Mouse (Mus musculus): Measurements from ENCODE around the gene B3gat1. TPM values are rescaled to one million over a fixed set of nuclear protein-coding genes. Genes with fewer than 3 reads are reported as not detected.

The B3gat1 gene
- polyA plus RNA-seq, 1 experiment from 2014 or later: 2.2 TPM

DNA sequence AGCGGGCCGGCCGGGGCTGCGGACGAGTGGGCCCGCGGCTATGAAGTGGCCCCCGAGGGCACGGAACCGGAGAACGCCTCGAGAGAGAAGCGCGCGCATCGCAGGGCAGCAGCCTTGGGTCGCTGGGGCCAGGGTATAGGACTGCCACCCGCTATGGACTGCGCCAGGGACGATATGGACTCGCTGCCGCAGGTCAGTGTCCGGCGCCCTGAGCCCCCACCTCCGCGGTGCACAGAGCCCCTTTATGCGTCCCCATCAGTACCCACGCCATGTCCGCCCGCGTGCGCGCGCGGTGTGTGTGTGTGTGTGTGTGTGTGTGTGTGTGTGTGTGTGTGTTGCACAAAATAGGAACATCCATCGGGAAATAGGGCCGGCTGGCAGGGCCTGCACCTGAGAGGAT, 458 bp downstream of the B3gat1 start:
- WGBS: under 1% methylated on average over 37 of the region's 37 CpGs
- no peaks in the 10 kb centered on the region for H3K36me3 ChIP-seq
- peak; percentile 54 for DNase-seq (ENCODE audit: low spot score)
- H3K27me3 ChIP-seq (ENCODE audit: low read depth, poor library complexity, severe bottlenecking): peaks cover 42% of the 10 kb centered on the region
- H3K9me3 ChIP-seq (replicated peaks): no peaks in the 10 kb centered on the region
- peak overlapping the region; percentile 69 for H3K4me3 ChIP-seq
- H3K4me1 ChIP-seq: peaks cover 25% of the 10 kb centered on the region
- peak overlapping the region; percentile 85 for H3K27ac ChIP-seq (replicated peaks)

DNA sequence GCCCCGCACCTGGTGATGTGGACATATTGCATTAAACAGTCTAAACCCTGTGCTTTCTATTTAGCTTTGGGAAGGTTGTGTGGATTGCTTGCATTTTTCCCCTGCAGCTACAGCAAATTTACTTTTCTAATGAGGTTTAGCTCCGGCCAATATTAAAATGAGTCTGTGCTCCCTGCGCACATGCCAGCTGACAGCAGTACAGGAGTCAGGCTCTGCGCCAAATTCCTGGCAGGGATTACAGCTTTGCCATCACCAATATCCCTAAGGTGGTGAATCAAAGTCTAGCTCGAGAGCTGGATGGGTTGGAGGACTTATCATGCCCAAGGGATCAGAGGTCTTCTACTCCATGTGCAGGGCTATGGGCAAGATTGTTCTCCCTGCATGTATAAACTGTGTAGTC, 3.6 kb downstream of the B3gat1 start:
- no peaks in the 10 kb centered on the region for H3K36me3 ChIP-seq
- no peak for DNase-seq (ENCODE audit: low spot score)
- H3K27me3 ChIP-seq (ENCODE audit: low read depth, poor library complexity, severe bottlenecking): peaks cover 38% of the 10 kb centered on the region
- H3K27ac ChIP-seq (replicated peaks): no peak overlapping the region
- H3K4me1 ChIP-seq: peaks cover 25% of the 10 kb centered on the region
- H3K9me3 ChIP-seq (replicated peaks): no peaks in the 10 kb centered on the region
- 87% methylated on average over 5 of the region's 5 CpGs for WGBS
- no peak overlapping the region for H3K4me3 ChIP-seq

DNA sequence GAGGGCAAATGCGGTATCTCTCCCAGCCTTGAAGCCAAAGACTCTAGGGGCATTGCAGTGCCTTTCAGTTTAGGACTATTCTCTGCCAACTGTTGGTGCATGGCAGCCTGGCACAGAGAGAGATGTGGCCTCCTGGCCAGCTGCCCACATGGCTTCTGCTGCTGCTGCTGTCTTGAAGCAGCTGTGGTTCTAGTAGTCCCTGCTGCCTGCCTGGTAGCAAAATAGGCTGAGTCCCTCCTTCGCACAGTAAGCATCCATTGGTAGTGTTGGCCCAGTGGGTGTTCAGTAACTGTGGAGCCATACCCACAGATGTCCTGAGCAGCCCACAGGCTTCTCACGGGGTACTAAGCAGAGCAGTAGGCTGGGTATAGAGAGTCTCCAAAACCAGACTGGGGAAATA, 9.3 kb downstream of the B3gat1 start:
- DNase-seq (ENCODE audit: low spot score): no peak
- H3K27me3 ChIP-seq (ENCODE audit: low read depth, poor library complexity, severe bottlenecking): peaks cover 9% of the 10 kb centered on the region; the same call in 1 of the 2 replicates
- WGBS: 84% methylated on average over 3 of the region's 3 CpGs
- no peak overlapping the region for H3K27ac ChIP-seq (replicated peaks)
- no peak overlapping the region for H3K4me3 ChIP-seq
- H3K4me1 ChIP-seq: peaks cover 11% of the 10 kb centered on the region
- no peaks in the 10 kb centered on the region for H3K36me3 ChIP-seq
- H3K9me3 ChIP-seq (replicated peaks): no peaks in the 10 kb centered on the region

DNA sequence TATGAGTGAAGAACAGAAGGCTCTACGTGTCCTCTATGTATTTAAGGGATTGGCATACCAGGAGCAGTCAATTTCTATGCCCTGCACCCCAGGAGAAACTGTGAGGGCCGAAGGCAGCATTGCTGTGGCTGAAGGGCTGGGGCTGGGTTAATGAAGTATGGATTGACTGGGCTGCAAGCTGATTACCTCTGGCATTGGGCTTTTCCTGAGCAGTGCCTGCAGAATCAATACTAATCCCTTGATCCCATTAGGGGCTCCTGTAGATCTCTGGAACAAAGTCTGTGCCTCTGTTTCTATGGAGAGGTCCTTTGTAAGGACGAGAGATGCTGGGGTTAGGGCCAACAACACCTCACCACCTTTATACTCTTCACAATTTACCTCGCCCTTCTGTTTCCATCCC, 13.6 kb downstream of the B3gat1 start:
- H3K27me3 ChIP-seq (ENCODE audit: low read depth, poor library complexity, severe bottlenecking): peaks cover 9% of the 10 kb centered on the region; the same call in 1 of the 2 replicates
- 24% methylated on average over 4 of the region's 4 CpGs for WGBS
- H3K9me3 ChIP-seq (replicated peaks): no peaks in the 10 kb centered on the region
- peaks cover 7% of the 10 kb centered on the region; the same call in 1 of the 2 replicates for H3K36me3 ChIP-seq
- no peak overlapping the region for H3K4me3 ChIP-seq
- DNase-seq (ENCODE audit: low spot score): no peak
- H3K4me1 ChIP-seq: peaks cover 11% of the 10 kb centered on the region
- H3K27ac ChIP-seq (replicated peaks): no peak overlapping the region

DNA sequence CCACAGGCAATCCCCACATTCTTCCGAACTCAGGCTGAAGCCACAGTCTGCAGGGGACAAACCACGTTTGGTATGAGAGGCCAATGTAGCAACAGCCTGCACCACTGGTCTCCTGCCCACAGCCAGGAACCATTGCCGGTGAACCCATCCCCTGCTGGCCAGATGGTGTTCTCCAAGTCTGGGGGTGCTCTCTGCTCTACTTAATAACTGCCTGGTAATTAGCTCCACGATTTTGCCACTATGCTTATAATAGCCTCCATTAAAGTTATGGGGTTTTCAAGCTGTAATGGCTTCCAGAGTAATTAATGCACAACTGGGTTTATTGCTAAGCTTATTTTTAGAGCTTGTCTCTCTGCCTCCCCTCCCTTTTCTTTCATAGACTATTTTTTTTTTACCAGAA, 15.4 kb downstream of the B3gat1 start:
- Histone ChIP-seq H3K36me3 (peaks cover 7% of the 10 kb centered on the region; the same call in 1 of the 2 replicates), H3K27me3 (ENCODE audit: low read depth, poor library complexity, severe bottlenecking) (peaks cover 9% of the 10 kb centered on the region; the same call in 1 of the 2 replicates), H3K4me3 (no peak overlapping the region), H3K4me1 (peaks cover 11% of the 10 kb centered on the region), H3K27ac (replicated peaks) (no peak overlapping the region), H3K9me3 (replicated peaks) (no peaks in the 10 kb centered on the region)
- no peak for DNase-seq (ENCODE audit: low spot score)
- 85% methylated on average over 4 of the region's 4 CpGs for WGBS

DNA sequence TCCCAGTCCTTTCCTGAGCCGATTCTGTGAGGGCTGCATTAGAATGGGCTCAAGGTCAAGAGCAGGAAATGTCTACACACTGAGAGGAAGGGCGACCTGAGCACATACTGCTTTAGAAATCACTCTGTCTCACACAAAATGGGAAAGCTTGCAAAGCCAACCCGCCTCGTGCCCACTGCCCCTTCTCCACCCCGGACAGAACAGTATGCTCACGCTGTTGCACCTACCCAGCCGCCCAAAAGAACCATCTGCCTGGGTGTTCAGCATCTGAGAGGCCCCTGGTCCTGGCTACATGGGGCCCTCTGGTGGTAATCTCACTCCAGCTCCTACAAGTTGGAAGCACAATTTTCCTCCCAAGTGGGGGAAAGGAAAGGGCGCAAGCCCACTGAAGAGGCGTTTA, 26.6 kb downstream of the B3gat1 start:
- H3K9me3 ChIP-seq (replicated peaks): peaks cover 5% of the 10 kb centered on the region; the same call in 1 of the 2 replicates
- H3K4me3 ChIP-seq: no peak overlapping the region
- H3K4me1 ChIP-seq: 0 out of 2 replicates have a peak, but pooled peaks cover 4% of the 10 kb centered on the region
- DNase-seq (ENCODE audit: low spot score): peak; percentile 53
- H3K36me3 ChIP-seq: peaks cover 18% of the 10 kb centered on the region
- 33% methylated on average over 9 of the region's 9 CpGs for WGBS
- H3K27ac ChIP-seq (replicated peaks): no peak overlapping the region
- H3K27me3 ChIP-seq (ENCODE audit: low read depth, poor library complexity, severe bottlenecking): no peaks in the 10 kb centered on the region

DNA sequence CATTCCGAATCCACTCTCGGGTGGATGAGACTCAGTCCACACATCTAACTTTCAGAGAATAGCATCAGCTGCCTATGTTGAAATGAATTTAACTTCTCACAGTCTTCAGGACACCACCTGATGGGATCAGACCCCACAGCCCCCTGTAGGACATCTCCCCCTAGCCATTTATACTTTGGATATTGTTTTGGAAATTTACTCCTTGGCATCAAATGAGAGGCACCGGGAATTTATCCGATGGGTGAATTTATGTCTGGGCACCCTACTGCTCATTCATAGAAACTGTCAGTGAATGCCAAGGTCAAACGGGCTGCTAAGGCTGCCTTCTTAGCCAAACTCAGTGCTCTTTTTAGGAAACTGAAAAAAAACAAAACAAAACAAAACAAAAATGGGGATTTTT, 27.0 kb downstream of the B3gat1 start:
- 80% methylated on average over 5 of the region's 5 CpGs for WGBS
- 0 out of 2 replicates have a peak, but pooled peaks cover 4% of the 10 kb centered on the region for H3K4me1 ChIP-seq
- no peak overlapping the region for H3K27ac ChIP-seq (replicated peaks)
- H3K9me3 ChIP-seq (replicated peaks): peaks cover 4% of the 10 kb centered on the region; the same call in 1 of the 2 replicates
- no peaks in the 10 kb centered on the region for H3K27me3 ChIP-seq (ENCODE audit: low read depth, poor library complexity, severe bottlenecking)
- no peak for DNase-seq (ENCODE audit: low spot score)
- no peak overlapping the region for H3K4me3 ChIP-seq
- peaks cover 14% of the 10 kb centered on the region for H3K36me3 ChIP-seq

DNA sequence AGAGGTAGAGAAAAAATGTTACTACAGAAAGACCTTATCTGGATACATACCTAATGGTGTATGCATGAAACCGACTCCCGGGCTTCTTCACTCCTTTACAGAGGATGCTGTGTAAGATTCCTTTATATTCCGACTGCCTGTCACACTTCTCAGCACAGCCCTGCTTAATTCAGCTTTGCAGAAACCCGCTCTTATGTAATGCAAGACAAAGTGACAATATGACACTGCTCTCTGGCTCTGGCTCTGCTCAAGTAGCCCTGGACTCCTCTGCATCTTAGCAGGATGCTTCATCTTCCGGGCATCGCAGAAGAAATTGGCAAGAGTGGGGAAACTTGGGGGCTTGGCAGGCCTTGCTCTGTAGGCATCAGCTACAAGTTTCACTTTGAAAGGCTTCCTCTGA, 28.9 kb downstream of the B3gat1 start:
- H3K27me3 ChIP-seq (ENCODE audit: low read depth, poor library complexity, severe bottlenecking): no peaks in the 10 kb centered on the region
- no peak overlapping the region for H3K27ac ChIP-seq (replicated peaks)
- no peaks in the 10 kb centered on the region for H3K36me3 ChIP-seq
- no peaks in the 10 kb centered on the region for H3K9me3 ChIP-seq (replicated peaks)
- 85% methylated on average over 6 of the region's 6 CpGs for WGBS
- no peak for DNase-seq (ENCODE audit: low spot score)
- no peak overlapping the region for H3K4me3 ChIP-seq
- 0 out of 2 replicates have a peak, but pooled peaks cover 4% of the 10 kb centered on the region for H3K4me1 ChIP-seq

DNA sequence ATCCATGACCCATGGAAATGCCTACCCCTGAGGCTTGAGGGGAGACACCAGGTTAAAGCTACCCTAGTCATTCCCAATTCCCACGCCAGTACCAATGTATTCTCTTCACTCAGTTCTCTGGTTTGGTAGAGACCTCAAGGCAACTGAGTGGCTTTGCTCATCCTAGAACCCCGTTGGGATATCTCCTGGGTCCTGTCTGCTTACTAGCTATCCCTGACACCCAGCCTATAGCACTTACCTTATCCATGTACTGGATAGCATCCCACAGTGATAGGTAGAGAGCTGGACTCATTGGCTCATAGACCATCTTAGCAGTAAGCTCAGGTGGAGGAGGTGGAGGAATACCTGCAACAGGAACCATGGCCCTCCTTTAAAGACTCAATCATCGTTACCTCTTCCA, 34.7 kb downstream of the B3gat1 start:
- WGBS: 87% methylated on average over 3 of the region's 3 CpGs
- Histone ChIP-seq H3K27me3 (ENCODE audit: low read depth, poor library complexity, severe bottlenecking) (no peaks in the 10 kb centered on the region), H3K36me3 (0 out of 2 replicates have a peak, but pooled peaks cover 4% of the 10 kb centered on the region), H3K4me3 (no peak overlapping the region), H3K4me1 (no peaks in the 10 kb centered on the region), H3K27ac (replicated peaks) (no peak overlapping the region), H3K9me3 (replicated peaks) (no peaks in the 10 kb centered on the region)
- DNase-seq (ENCODE audit: low spot score): no peak

DNA sequence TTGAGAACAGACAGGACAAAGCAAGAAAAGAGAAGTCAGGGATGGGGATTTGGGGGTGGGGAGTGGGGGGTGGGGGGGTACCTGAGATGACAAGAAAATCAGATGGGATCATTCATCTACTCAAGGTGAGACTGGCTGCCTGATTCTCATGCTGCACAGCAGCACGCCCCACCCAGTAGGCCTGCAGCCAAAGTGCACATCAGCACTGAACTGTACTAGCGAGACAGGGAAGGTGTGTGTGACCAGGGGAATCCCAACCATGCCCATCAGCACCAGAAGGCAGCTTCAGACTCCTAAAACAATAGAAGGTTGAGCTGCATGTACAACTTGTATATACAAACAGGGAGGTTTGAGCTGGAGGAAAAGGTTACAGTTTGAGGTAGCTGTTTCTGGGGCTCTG, 42.2 kb downstream of the B3gat1 start:
- Histone ChIP-seq H3K9me3 (replicated peaks) (no peaks in the 10 kb centered on the region), H3K4me1 (no peaks in the 10 kb centered on the region), H3K36me3 (no peaks in the 10 kb centered on the region), H3K27ac (replicated peaks) (peak overlapping the region; percentile 42; the same call in 1 of the 2 replicates), H3K4me3 (no peak overlapping the region), H3K27me3 (ENCODE audit: low read depth, poor library complexity, severe bottlenecking) (no peaks in the 10 kb centered on the region)
- WGBS: 92% methylated on average over 2 of the region's 2 CpGs
- DNase-seq (ENCODE audit: low spot score): no peak

DNA sequence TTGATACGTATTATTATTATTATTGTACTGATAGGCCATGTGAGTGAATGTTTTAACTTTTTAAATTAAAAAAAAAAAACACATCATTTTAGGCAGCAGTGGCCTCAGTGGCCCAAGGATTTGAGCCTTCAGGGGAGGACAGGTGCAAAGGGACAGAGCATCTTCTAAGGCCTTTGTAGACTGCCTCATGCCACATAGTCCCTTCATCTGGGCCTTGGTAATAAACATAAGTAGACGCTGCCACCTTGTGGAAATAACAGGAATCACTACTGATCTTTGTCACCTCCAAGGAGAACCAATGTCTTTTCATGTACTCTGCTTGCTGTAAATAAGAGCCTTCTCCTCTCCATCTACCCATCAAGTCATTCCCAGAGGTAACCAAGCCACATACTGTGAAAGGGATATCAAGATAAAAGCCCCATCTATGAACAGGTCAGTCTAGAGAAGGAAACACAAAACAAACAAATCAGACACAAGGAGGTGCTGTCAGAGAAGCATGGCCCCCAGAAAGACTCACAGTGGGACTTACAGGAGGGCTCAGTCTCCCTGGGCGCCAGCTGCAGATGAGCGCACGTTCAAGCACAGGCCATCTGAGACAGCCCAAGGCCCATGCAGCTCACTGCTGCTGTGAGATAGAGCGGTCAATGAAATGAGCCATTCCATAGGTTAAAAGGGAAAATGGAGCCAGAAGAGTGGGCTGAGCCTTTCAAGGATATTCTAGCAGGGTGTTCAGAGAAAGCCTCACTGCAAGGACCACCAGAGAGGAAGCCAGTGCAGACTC, 42.8 kb downstream of the B3gat1 start:
- H3K27ac ChIP-seq (replicated peaks): no peak overlapping the region
- H3K36me3 ChIP-seq: no peaks in the 10 kb centered on the region
- no peaks in the 10 kb centered on the region for H3K4me1 ChIP-seq
- no peaks in the 10 kb centered on the region for H3K27me3 ChIP-seq (ENCODE audit: low read depth, poor library complexity, severe bottlenecking)
- peak; percentile 36 for DNase-seq (ENCODE audit: low spot score)
- H3K4me3 ChIP-seq: no peak overlapping the region
- H3K9me3 ChIP-seq (replicated peaks): no peaks in the 10 kb centered on the region
- 65% methylated on average over 6 of the region's 6 CpGs for WGBS

DNA sequence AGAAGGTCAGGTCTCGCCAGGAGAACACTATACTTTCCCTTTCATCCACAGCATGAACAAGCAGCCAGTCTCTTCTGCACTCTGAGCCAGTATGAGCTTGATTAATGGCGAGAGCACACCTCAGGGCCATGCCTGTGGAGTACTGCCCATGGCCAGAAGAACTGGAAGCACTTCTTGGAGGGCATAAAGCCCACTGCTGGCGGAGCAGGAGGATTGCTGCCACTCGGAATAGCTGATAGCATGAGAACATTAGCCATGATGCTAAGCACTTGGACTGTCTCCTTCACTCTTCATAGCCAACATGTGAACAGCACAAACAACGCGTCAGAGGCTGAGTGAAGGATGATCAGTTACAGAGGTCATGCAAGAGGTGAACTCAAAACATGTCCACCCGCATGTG, 44.9 kb downstream of the B3gat1 start:
- no peaks in the 10 kb centered on the region for H3K36me3 ChIP-seq
- H3K4me3 ChIP-seq: no peak overlapping the region
- H3K4me1 ChIP-seq: peaks cover 1% of the 10 kb centered on the region; the same call in 1 of the 2 replicates
- WGBS: 89% methylated on average over 7 of the region's 7 CpGs
- no peaks in the 10 kb centered on the region for H3K27me3 ChIP-seq (ENCODE audit: low read depth, poor library complexity, severe bottlenecking)
- no peak for DNase-seq (ENCODE audit: low spot score)
- no peak overlapping the region for H3K27ac ChIP-seq (replicated peaks)
- H3K9me3 ChIP-seq (replicated peaks): no peaks in the 10 kb centered on the region

DNA sequence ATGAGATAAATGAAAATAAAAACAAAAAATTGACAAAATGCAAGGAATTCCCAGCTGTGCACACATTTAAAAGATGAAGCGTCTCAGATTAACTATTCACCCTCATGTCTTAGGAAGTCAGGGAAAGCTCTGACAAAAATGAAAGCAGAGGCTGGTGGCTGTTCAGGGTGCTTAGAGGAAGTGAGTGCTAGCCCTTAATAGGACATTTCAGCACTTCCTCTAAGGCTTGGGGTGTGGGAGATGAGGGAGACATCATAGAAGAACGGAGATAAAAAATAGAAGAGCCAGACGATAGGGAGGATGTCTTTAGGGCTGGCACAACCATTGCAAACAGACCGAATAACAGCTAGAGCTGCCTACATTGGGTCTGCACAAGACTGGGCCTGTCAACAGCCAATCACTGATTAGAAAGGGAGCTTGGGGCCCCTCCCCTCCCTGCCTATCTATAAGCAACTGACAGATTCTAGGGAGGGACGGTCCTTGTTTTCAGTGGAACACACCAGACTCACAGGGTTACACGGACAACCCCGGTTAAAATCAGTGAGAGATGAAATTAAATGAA, 50.0 kb downstream of the B3gat1 start:
- 73% methylated on average over 7 of the region's 7 CpGs for WGBS
- Histone ChIP-seq H3K4me3 (no peak overlapping the region), H3K27ac (replicated peaks) (no peak overlapping the region), H3K27me3 (ENCODE audit: low read depth, poor library complexity, severe bottlenecking) (no peaks in the 10 kb centered on the region), H3K9me3 (replicated peaks) (no peaks in the 10 kb centered on the region), H3K36me3 (no peaks in the 10 kb centered on the region), H3K4me1 (peaks cover 5% of the 10 kb centered on the region; the same call in 1 of the 2 replicates)
- no peak for DNase-seq (ENCODE audit: low spot score)
